Mouse (Mus musculus) cortical plate, adult 2 months (tissue): ENCODE results near the gene Cilp2.

Experiments used
- CTCF ChIP-seq: fragments of 200-500 bp; IDR thresholded peaks from 2 replicates; pipeline ENCODE4 v1.5.1; 2011; ENCODE audit warnings: mild to moderate bottlenecking, control low read depth, low read length; ENCODE audit not compliant: insufficient read depth; ENCODE audit errors: extremely low read depth
- POLR2A ChIP-seq: fragments of 200-500 bp; IDR thresholded peaks from 2 replicates; pipeline ENCODE4 v1.6.1; 2011; ENCODE audit warnings: mild to moderate bottlenecking, low read length, control low read depth; ENCODE audit not compliant: insufficient read depth; ENCODE audit errors: extremely low read depth

DNA sequence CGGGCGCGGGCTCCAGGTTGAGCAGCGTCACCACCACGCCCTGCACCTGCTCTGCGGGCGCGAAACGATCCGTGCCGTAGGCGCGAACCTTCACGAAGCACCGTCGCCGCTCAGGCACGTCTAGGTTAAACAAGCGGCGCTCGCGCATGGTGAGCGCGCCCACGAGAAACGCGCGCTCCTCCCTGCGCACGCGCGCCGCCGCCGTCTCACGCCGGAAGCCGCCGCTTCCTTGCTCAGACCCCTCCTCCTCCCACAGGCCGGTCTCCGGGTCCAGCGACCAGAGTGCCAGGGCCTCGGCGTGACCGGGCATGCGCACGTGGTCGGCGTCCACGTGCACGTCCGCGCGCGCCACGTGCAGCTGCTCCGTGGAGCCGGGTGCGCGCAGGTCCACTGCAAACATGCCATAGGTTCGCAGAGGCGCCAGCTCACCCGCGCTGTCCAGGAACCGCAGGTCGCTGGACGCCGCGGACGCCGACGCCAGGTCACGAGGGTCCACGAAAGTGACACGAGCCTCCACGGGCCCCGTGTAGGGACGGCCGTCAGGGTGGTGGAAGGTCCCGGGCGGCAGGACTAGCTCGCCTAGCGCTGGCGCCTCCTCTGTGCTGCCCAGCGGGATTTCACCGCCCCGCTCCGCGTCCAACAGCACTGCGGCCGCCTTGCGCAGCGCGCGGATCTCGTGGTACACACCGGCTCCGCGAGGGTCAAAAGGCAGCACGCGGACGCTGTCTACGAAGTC lies 5.3 kb downstream of the Cilp2 start:
- no peak for TF ChIP-seq CTCF
- no peak for TF ChIP-seq POLR2A
